Mouse (Mus musculus) forebrain, embryonic 11.5 days (tissue): Measurements from ENCODE around the gene Fbxl5. TPM values are rescaled to one million over a fixed set of nuclear protein-coding genes. Genes with fewer than 3 reads are reported as not detected.

Source experiments
- ATAC-seq: fragments of 200-750 bp; cut with Nextera tagmentation; replicated peaks from 2 replicates; pipeline ENCODE4 v1.8.0; 2017; ENCODE audit warnings: moderate TSS enrichment; ENCODE audit not compliant: low FRiP score
- DNase-seq: peaks from one replicate; pipeline ENCODE4 v3.0.0-alpha.2; 2017; ENCODE audit warnings: low spot score
- H3K27ac ChIP-seq: fragments of 300-500 bp; sonication (generic); 2 replicates; pipeline ENCODE4 v1.5.1; 2014; ENCODE audit warnings: low read depth, low read length
- H3K27me3 ChIP-seq: fragments of 300-500 bp; sonication (generic); 2 replicates; pipeline ENCODE4 v1.6.1; 2014; ENCODE audit warnings: mild to moderate bottlenecking, low read length, mixed read lengths; ENCODE audit not compliant: control insufficient read depth, insufficient read depth
- H3K36me3 ChIP-seq: fragments of 300-500 bp; sonication (generic); 2 replicates; pipeline ENCODE4 v1.6.1; 2014; ENCODE audit warnings: mild to moderate bottlenecking, low read length, moderate library complexity, mixed read lengths; ENCODE audit not compliant: control insufficient read depth, insufficient read depth
- H3K4me1 ChIP-seq: fragments of 300-500 bp; sonication (generic); replicated peaks from 2 replicates; pipeline ENCODE4 v1.6.1; 2014; ENCODE audit warnings: low read length, mixed read lengths; ENCODE audit not compliant: control insufficient read depth, insufficient read depth
- H3K4me2 ChIP-seq: fragments of 300-500 bp; sonication (generic); 2 replicates; pipeline ENCODE4 v1.6.1; 2014; ENCODE audit warnings: low read depth, mild to moderate bottlenecking, low read length, moderate library complexity, mixed read lengths; ENCODE audit not compliant: severe bottlenecking
- H3K4me3 ChIP-seq: fragments of 300-500 bp; sonication (generic); 2 replicates; pipeline ENCODE4 v1.5.1; 2014; ENCODE audit warnings: low read depth, low read length
- H3K9ac ChIP-seq: fragments of 300-500 bp; sonication (generic); 2 replicates; pipeline ENCODE4 v1.6.1; 2014; ENCODE audit warnings: low read length
- H3K9me3 ChIP-seq: fragments of 300-500 bp; sonication (generic); 2 replicates; pipeline ENCODE4 v1.6.1; 2016; ENCODE audit warnings: low read length, mixed read lengths; ENCODE audit not compliant: control insufficient read depth
- WGBS: fragments of 180-500 bp; shearing (Covaris S2); extraction: QIAGEN DNeasy Blood & Tissue Kit; methylation state at CpG from one replicate; pipeline ENCODE4 v1.1.7; 2014; 5-methylcytosine and 5-hydroxymethylcytosine counted together
- polyA plus RNA-seq: library from polyadenylated mRNA; unstranded; fragments of >200 nt; fragmentation: Nextera tagmentation; extraction: Ambion mirVana; gene quantifications from 2 replicates; pipeline ENCODE4 v1.2.1, GENCODE M21; 2014

Fbxl5 gene
- 67.5 and 69.1 TPM in 2 replicates for polyA plus RNA-seq

DNA sequence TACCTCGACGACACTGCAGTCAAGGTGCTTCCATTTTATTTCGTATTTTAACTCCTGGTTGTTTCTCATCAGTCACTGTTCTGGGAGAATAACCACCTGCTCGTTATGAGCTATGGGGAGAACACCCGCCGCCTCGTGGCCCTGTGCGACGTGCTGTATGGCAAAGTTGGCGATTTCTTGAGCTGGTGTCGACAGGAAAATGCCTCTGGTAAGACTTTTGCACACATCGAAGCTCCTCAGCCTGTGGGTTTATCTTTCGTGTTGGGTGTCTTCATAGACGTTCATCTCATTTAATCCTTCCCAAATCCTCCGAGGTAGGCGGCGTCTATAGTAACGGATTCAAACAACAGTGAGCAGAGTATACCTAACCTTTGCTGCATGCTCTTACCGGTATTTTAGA lies at the start of gene Fbxl5:
Gene Fbxl5, minus strand, starts transcription at position 101 of the 400 bp plus-strand sequence.
- no peaks in the 10 kb centered on the region for H3K36me3 ChIP-seq
- 86% methylated on average over 19 of the region's 19 CpGs for WGBS
- no peak for ATAC-seq

GRCm38 (mm10) chr5:43868711-43869600 lies 47.5 kb upstream of the Fbxl5 start:
- Histone ChIP-seq H3K27me3 (no peaks in the 10 kb centered on the region), H3K9ac (peak overlapping the region; percentile 28), H3K4me1 (peaks cover 3% of the 10 kb centered on the region; the same call in 1 of the 2 replicates), H3K27ac (no peak overlapping the region), H3K36me3 (no peaks in the 10 kb centered on the region), H3K9me3 (no peaks in the 10 kb centered on the region), H3K4me2 (peak overlapping the region; percentile 46), H3K4me3 (peak overlapping the region; percentile 22)
- peak; percentile 56; the same call in 1 of the 2 replicates for ATAC-seq
- peak; percentile 57 for DNase-seq
- 3% methylated on average over 28 of the region's 28 CpGs for WGBS

More for the DNA sequence above, at the start of gene Fbxl5:
- Histone ChIP-seq H3K9me3 (no peaks in the 10 kb centered on the region), H3K4me3 (no peak within 1 kb of the TSS), H3K9ac (no peak within 1 kb of the TSS), H3K4me2 (no peak within 1 kb of the TSS), H3K4me1 (no peaks in the 10 kb centered on the region), H3K27ac (no peak within 1 kb of the TSS), H3K27me3 (no peaks in the 10 kb centered on the region)
- DNase-seq = no peak

- peaks cover 3% of the 10 kb centered on the region; the same call in 1 of the 2 replicates for H3K4me1 ChIP-seq
- H3K36me3 ChIP-seq = no peaks in the 10 kb centered on the region
- H3K9ac ChIP-seq = peak within 1 kb of the TSS; percentile 28
- H3K27ac ChIP-seq = no peak within 1 kb of the TSS
- ATAC-seq = no peak
- no peaks in the 10 kb centered on the region for H3K27me3 ChIP-seq
- peak within 1 kb of the TSS; percentile 22 for H3K4me3 ChIP-seq
- H3K4me2 ChIP-seq = peak within 1 kb of the TSS; percentile 46
- no peak for DNase-seq
- H3K9me3 ChIP-seq = no peaks in the 10 kb centered on the region
These were observed 46.8 kb upstream of the Fbxl5 start, which contains the start of gene Cd38 for GRCm38 (mm10) chr5:43868253-43868652. Gene Cd38, plus strand, starts transcription at chr5:43868553.

DNA sequence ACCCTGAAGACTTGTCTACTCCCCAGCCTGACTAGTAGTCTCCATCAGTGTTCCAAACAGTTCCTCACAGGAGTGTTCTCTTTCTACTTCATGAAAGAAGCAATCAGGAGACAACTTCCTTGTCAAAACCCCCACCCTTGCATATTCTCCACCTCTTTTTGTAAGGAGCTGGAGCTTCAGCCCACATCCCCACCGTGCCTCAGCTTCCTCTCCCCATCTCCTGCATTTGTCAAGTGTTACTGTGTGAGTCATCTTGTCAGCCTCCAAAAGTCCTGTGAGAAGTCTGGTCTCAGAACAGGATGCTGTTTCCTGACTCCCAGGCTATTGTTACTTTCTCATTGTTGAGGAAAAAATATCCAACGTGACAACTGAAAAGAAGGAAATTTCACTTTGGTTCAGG lies 43.9 kb upstream of the Fbxl5 start:
- H3K4me3 ChIP-seq = no peak overlapping the region
- no peak overlapping the region for H3K27ac ChIP-seq
- no peak overlapping the region for H3K9ac ChIP-seq
- H3K4me2 ChIP-seq = no peak overlapping the region
- H3K27me3 ChIP-seq = no peaks in the 10 kb centered on the region
- 87% methylated on average over 2 of the region's 2 CpGs for WGBS
- DNase-seq (no peak), ATAC-seq (no peak)
- H3K36me3 ChIP-seq = no peaks in the 10 kb centered on the region
- no peaks in the 10 kb centered on the region for H3K9me3 ChIP-seq
- H3K4me1 ChIP-seq = peaks cover 3% of the 10 kb centered on the region; the same call in 1 of the 2 replicates

- H3K27ac ChIP-seq = no peak overlapping the region
- H3K36me3 ChIP-seq = no peaks in the 10 kb centered on the region
- H3K27me3 ChIP-seq = no peaks in the 10 kb centered on the region
- H3K4me1 ChIP-seq = no peaks in the 10 kb centered on the region
- WGBS = 85% methylated on average over 6 of the region's 6 CpGs
- no peak overlapping the region for H3K4me2 ChIP-seq
- no peak overlapping the region for H3K4me3 ChIP-seq
- H3K9ac ChIP-seq = no peak overlapping the region
- no peak for ATAC-seq
- no peaks in the 10 kb centered on the region for H3K9me3 ChIP-seq
- DNase-seq = no peak
These were observed 42.2 kb upstream of the Fbxl5 start for GRCm38 (mm10) chr5:43863642-43864041.

GRCm38 (mm10) chr5:43860670-43861431 lies 39.4 kb upstream of the Fbxl5 start:
- Histone ChIP-seq H3K4me3 (no peak overlapping the region), H3K27me3 (no peaks in the 10 kb centered on the region), H3K9ac (no peak overlapping the region), H3K27ac (no peak overlapping the region), H3K9me3 (no peaks in the 10 kb centered on the region), H3K4me1 (no peaks in the 10 kb centered on the region), H3K4me2 (no peak overlapping the region), H3K36me3 (no peaks in the 10 kb centered on the region)
- 78% methylated on average over 5 of the region's 5 CpGs for WGBS
- ATAC-seq = no peak
- no peak for DNase-seq

DNA sequence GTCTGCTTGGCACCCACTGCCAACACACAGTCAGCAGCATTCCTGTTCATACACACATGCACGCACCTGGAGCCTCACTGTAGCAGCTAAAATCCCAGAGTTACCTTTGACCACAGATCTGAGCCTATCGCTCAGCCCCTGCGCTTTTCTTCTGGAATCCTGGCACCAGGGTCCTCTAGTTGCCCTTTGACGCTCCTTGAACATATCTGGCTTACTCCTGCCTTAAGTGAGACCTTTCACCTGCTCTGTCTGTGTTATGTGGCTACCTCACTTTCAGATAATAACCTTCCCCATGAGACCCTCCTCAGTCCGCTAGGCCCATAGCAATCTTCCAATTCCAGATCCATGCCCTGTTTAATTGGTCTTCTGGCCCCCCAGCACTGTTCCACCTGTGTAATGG lies 38.7 kb upstream of the Fbxl5 start:
- ATAC-seq (no peak), DNase-seq (no peak)
- Histone ChIP-seq H3K4me2 (no peak overlapping the region), H3K36me3 (no peaks in the 10 kb centered on the region), H3K9me3 (no peaks in the 10 kb centered on the region), H3K4me1 (no peaks in the 10 kb centered on the region), H3K9ac (no peak overlapping the region), H3K27ac (no peak overlapping the region), H3K4me3 (no peak overlapping the region), H3K27me3 (no peaks in the 10 kb centered on the region)
- WGBS = 92% methylated on average over 5 of the region's 5 CpGs

GRCm38 (mm10) chr5:43859663-43860062 lies 38.2 kb upstream of the Fbxl5 start:
- H3K27me3 ChIP-seq = no peaks in the 10 kb centered on the region
- no peak for ATAC-seq
- no peak overlapping the region for H3K4me2 ChIP-seq
- 87% methylated on average over 8 of the region's 8 CpGs for WGBS
- H3K36me3 ChIP-seq = no peaks in the 10 kb centered on the region
- H3K4me3 ChIP-seq = no peak overlapping the region
- DNase-seq = no peak
- no peak overlapping the region for H3K27ac ChIP-seq
- no peaks in the 10 kb centered on the region for H3K9me3 ChIP-seq
- no peaks in the 10 kb centered on the region for H3K4me1 ChIP-seq
- no peak overlapping the region for H3K9ac ChIP-seq
